Mouse (Mus musculus) C2C12 (cell line): ENCODE results near the gene Abhd13.
A peak's percentile ranks its signal among the peaks of the same experiment; 100 is the strongest.

Experiments used
- CTCF ChIP-seq: IDR thresholded peaks from one replicate; pipeline ENCODE4 v1.5.1; 2011; ENCODE audit not compliant: control insufficient read depth, insufficient read depth, insufficient read length
- MAX ChIP-seq: IDR thresholded peaks from one replicate; pipeline ENCODE4 v1.6.1; 2011; ENCODE audit warnings: mild to moderate bottlenecking, control low read depth
- MYOD1 ChIP-seq: IDR thresholded peaks from one replicate; pipeline ENCODE4 v1.6.1; 2011; ENCODE audit warnings: low read depth; ENCODE audit not compliant: control insufficient read depth, insufficient read length
- USF1 ChIP-seq: IDR thresholded peaks from one replicate; pipeline ENCODE4 v1.6.1; 2011; ENCODE audit warnings: low read depth, mild to moderate bottlenecking, control low read depth, moderate library complexity

GRCm38 (mm10) chr8:9975898-9976611 is 1.5 kb upstream of the Abhd13 start:
- TF ChIP-seq CTCF (peak; percentile 86), MYOD1 (no peak), USF1 (no peak), MAX (no peak)
